Mouse (Mus musculus): ENCODE results near the gene Gm18596.
"Not testable (repeated sequence)": the region's sequence is repeated elsewhere in the genome, so short reads cannot be mapped to it uniquely, and the experiment has no call there.

The Gm18596 gene

GRCm38 (mm10) chr10:77741924-77742688, at the start of gene Gm18596:
Gene Gm18596 (minus strand): TSS chr10:77742638.
- DNase-seq = peak; percentile 25

GRCm38 (mm10) chr10:77788621-77789020, 46.2 kb upstream of the Gm18596 start:
- no peak for DNase-seq

GRCm38 (mm10) chr10:77787876-77788275, 45.4 kb upstream of the Gm18596 start, which contains the start of gene Gm7137:
Gene Gm7137 (minus strand): TSS chr10:77788200.
- not testable (repeated sequence) for DNase-seq

GRCm38 (mm10) chr10:77783396-77783795, 41.0 kb upstream of the Gm18596 start:
- not testable (repeated sequence) for DNase-seq

- not testable (repeated sequence) for DNase-seq
Measured at GRCm38 (mm10) chr10:77782442-77782841, 40.0 kb upstream of the Gm18596 start, which contains the start of gene Gm3250. Gene Gm3250 (minus strand): TSS chr10:77782542.

GRCm38 (mm10) chr10:77776844-77777243, 34.4 kb upstream of the Gm18596 start, which contains the start of gene Gm7138:
Gene Gm7138 (minus strand): TSS chr10:77776944.
- DNase-seq = not testable (repeated sequence)

GRCm38 (mm10) chr10:77772142-77772541, 29.7 kb upstream of the Gm18596 start:
- not testable (repeated sequence) for DNase-seq

- not testable (repeated sequence) for DNase-seq
Measured at GRCm38 (mm10) chr10:77771225-77771624, 28.8 kb upstream of the Gm18596 start, which contains the start of gene Gm3238. Gene Gm3238 (minus strand): TSS chr10:77771325.

- no peak for DNase-seq
Measured at GRCm38 (mm10) chr10:77769727-77770126, 27.3 kb upstream of the Gm18596 start.

- not testable (repeated sequence) for DNase-seq
Measured at GRCm38 (mm10) chr10:77759582-77759981, 17.1 kb upstream of the Gm18596 start, which contains the start of gene Gm3233. Gene Gm3233 (minus strand): TSS chr10:77759682.

- no peak for DNase-seq
Measured at GRCm38 (mm10) chr10:77753448-77753847, 11.0 kb upstream of the Gm18596 start.

GRCm38 (mm10) chr10:77752312-77752711, 9.9 kb upstream of the Gm18596 start:
- DNase-seq = not testable (repeated sequence)

GRCm38 (mm10) chr10:77751254-77751653, 8.8 kb upstream of the Gm18596 start, which contains the start of gene Gm9736:
Gene Gm9736 (minus strand): TSS chr10:77751354.
- DNase-seq = not testable (repeated sequence)

- DNase-seq = peak; percentile 54
Measured at GRCm38 (mm10) chr10:77750686-77751085, 8.2 kb upstream of the Gm18596 start.

- no peak for DNase-seq
Measured at GRCm38 (mm10) chr10:77738929-77739328, 3.5 kb downstream of the Gm18596 start.

- DNase-seq = no peak
Measured at GRCm38 (mm10) chr10:77735928-77736327, 6.5 kb downstream of the Gm18596 start.

- no peak for DNase-seq
Measured at GRCm38 (mm10) chr10:77729241-77729640, 13.2 kb downstream of the Gm18596 start.

- DNase-seq = no peak
Measured at GRCm38 (mm10) chr10:77728280-77728679, 14.2 kb downstream of the Gm18596 start.

GRCm38 (mm10) chr10:77726186-77726585, 16.3 kb downstream of the Gm18596 start, which contains the start of gene Gm10100:
Gene Gm10100 (plus strand): TSS chr10:77726486.
- peak; percentile 7 for DNase-seq

GRCm38 (mm10) chr10:77724855-77725254, 17.6 kb downstream of the Gm18596 start:
- no peak for DNase-seq

GRCm38 (mm10) chr10:77720299-77720698, 22.1 kb downstream of the Gm18596 start, which contains the start of gene Krtap12-1:
Gene Krtap12-1 (plus strand): TSS chr10:77720599.
- not testable (repeated sequence) for DNase-seq

- no peak for DNase-seq
Measured at GRCm38 (mm10) chr10:77715507-77715906, 26.9 kb downstream of the Gm18596 start, which contains the start of gene Gm10142. Gene Gm10142 (plus strand): TSS chr10:77715807.

GRCm38 (mm10) chr10:77713734-77714133, 28.7 kb downstream of the Gm18596 start:
- DNase-seq = no peak

GRCm38 (mm10) chr10:77711157-77711556, 31.3 kb downstream of the Gm18596 start, which contains the start of gene Gm10024:
Gene Gm10024 (plus strand): TSS chr10:77711457.
- DNase-seq = not testable (repeated sequence)
